ENCODE assay signal across 13 mouse cellular contexts in genomic region chr1:43615948-43616347, GRCm38 (mm10).
A peak's percentile ranks its signal among the peaks of the same experiment; 100 is the strongest.
DNase-seq lines count a peak whose midpoint lies in the region; ATAC-seq and TF ChIP-seq lines count a peak whose summit lies in the region.
"Had no signal": no experiment of that assay in that cellular context is flagged by ENCODE, and none has a peak within 500 bp of the region (broad histone marks: within the 10 kb centered on the region; RNA-seq: fewer than 3 reads in every experiment).

No protein-coding gene starts in this region.

- intact Hi-C loops in left cerebral cortex, postnatal 4 days (cut with DNase I), result no loop called here

- WGBS in embryonic facial prominence, embryonic 14.5 days, result 46% methylated on average over 4 of the region's 4 CpGs
- 53% methylated on average over 4 of the region's 4 CpGs for WGBS in embryonic facial prominence, embryonic 10.5 days
- 51% methylated on average over 4 of the region's 4 CpGs for WGBS in kidney, postnatal 0 days
- 70% methylated on average over 4 of the region's 4 CpGs for WGBS in kidney, embryonic 14.5 days
- 25% methylated on average over 4 of the region's 4 CpGs for WGBS in hindbrain, embryonic 13.5 days

- CTCF ChIA-PET in Patski (lab: Charles Lee), result interaction anchor here (1.2 to 1.3 kb wide), 2 partner anchors 9 to 27 kb away, joined by 3 to 4 read pairs; no protein-coding TSS in a partner anchor

- POLR2A ChIA-PET in Patski (lab: Charles Lee), result no interaction called here

- no peak overlapping the region for H3K4me3 ChIP-seq in embryonic facial prominence, embryonic 14.5 days (ENCODE audit: low read depth, low read length)
- no peak overlapping the region for H3K4me3 ChIP-seq in embryonic facial prominence, embryonic 10.5 days
- no peak overlapping the region for H3K4me3 ChIP-seq in kidney, postnatal 0 days (replicated peaks; ENCODE audit: low read depth, low read length)
- no peak overlapping the region for H3K4me3 ChIP-seq in kidney, embryonic 14.5 days (ENCODE audit: low read length)
- no peak overlapping the region for H3K4me3 ChIP-seq in hindbrain, embryonic 13.5 days
- H3K4me3 ChIP-seq: embryonic facial prominence, embryonic 15.5 days; heart, embryonic 15.5 days had no signal

- in situ Hi-C loops in Patski (cut with MboI; ENCODE audit: low pct_unique_long_range_greater_than_20kb), result no loop called here

- H3K27me3 ChIP-seq in embryonic facial prominence, embryonic 14.5 days (replicated peaks; ENCODE audit: control insufficient read depth, insufficient read depth, low read length), result no peaks in the 10 kb centered on the region
- H3K27me3 ChIP-seq in embryonic facial prominence, embryonic 10.5 days (replicated peaks; ENCODE audit: low read depth, poor library complexity, severe bottlenecking), result no peaks in the 10 kb centered on the region
- no peaks in the 10 kb centered on the region for H3K27me3 ChIP-seq in kidney, postnatal 0 days (ENCODE audit: insufficient read depth, low read length)
- no peaks in the 10 kb centered on the region for H3K27me3 ChIP-seq in kidney, embryonic 14.5 days (ENCODE audit: control insufficient read depth, insufficient read depth, low read length)
- no peaks in the 10 kb centered on the region for H3K27me3 ChIP-seq in Patski
- H3K27me3 ChIP-seq in hindbrain, embryonic 13.5 days, result no peaks in the 10 kb centered on the region
- H3K27me3 ChIP-seq: embryonic facial prominence, embryonic 15.5 days; heart, embryonic 15.5 days had no signal

- H3K36me3 ChIP-seq in embryonic facial prominence, embryonic 14.5 days (ENCODE audit: control insufficient read depth, insufficient read depth, low read length), result no peaks in the 10 kb centered on the region
- H3K36me3 ChIP-seq in embryonic facial prominence, embryonic 10.5 days (replicated peaks), result no peaks in the 10 kb centered on the region
- H3K36me3 ChIP-seq in kidney, postnatal 0 days (ENCODE audit: insufficient read depth, low read length), result no peaks in the 10 kb centered on the region
- no peaks in the 10 kb centered on the region for H3K36me3 ChIP-seq in kidney, embryonic 14.5 days (ENCODE audit: control insufficient read depth, insufficient read depth, low read length)
- no peaks in the 10 kb centered on the region for H3K36me3 ChIP-seq in hindbrain, embryonic 13.5 days
- H3K36me3 ChIP-seq: embryonic facial prominence, embryonic 15.5 days; heart, embryonic 15.5 days had no signal

- H3K9ac ChIP-seq in embryonic facial prominence, embryonic 14.5 days (ENCODE audit: low read depth, low read length), result no peak overlapping the region
- H3K9ac ChIP-seq in kidney, postnatal 0 days (ENCODE audit: low read depth, low read length), result no peak overlapping the region
- H3K9ac ChIP-seq in kidney, embryonic 14.5 days (ENCODE audit: low read depth, low read length), result no peak overlapping the region
- no peak overlapping the region for H3K9ac ChIP-seq in hindbrain, embryonic 13.5 days
- H3K9ac ChIP-seq: embryonic facial prominence, embryonic 15.5 days; heart, embryonic 15.5 days had no signal

- peak; percentile 57 for DNase-seq in embryonic facial prominence, embryonic 14.5 days (ENCODE audit: low spot score)
- DNase-seq in embryonic facial prominence, embryonic 10.5 days (ENCODE audit: low spot score), result no peak
- DNase-seq in kidney, postnatal 0 days (ENCODE audit: low spot score), result no peak
- DNase-seq in Patski (ENCODE audit: low read depth, low spot score), result peak; percentile 39
- no peak for DNase-seq in left cerebral cortex, postnatal 4 days
- no peak for DNase-seq in cerebellum, postnatal 36 days
- DNase-seq: cerebellum, adult 18-20 months; kidney, adult 8-10 months had no signal

- H3K4me1 ChIP-seq in embryonic facial prominence, embryonic 14.5 days (ENCODE audit: control insufficient read depth, insufficient read depth, low read length), result no peaks in the 10 kb centered on the region
- no peaks in the 10 kb centered on the region for H3K4me1 ChIP-seq in embryonic facial prominence, embryonic 10.5 days
- no peaks in the 10 kb centered on the region for H3K4me1 ChIP-seq in kidney, postnatal 0 days (replicated peaks; ENCODE audit: insufficient read depth, low read length)
- no peaks in the 10 kb centered on the region for H3K4me1 ChIP-seq in kidney, embryonic 14.5 days (ENCODE audit: control insufficient read depth, insufficient read depth, low read length)
- 0 out of 2 replicates have a peak, but pooled peaks cover 3% of the 10 kb centered on the region for H3K4me1 ChIP-seq in hindbrain, embryonic 13.5 days (replicated peaks)
- H3K4me1 ChIP-seq: embryonic facial prominence, embryonic 15.5 days; heart, embryonic 15.5 days had no signal

- 0 out of 2 replicates have a peak, but pooled peaks have one; percentile 55 for ATAC-seq in embryonic facial prominence, embryonic 14.5 days (ENCODE audit: low read depth)
- ATAC-seq in kidney, postnatal 0 days (replicated peaks; ENCODE audit: low FRiP score, low read depth), result 0 out of 2 replicates have a peak, but pooled peaks have one; percentile 29
- no peak; the same call in 1 of the 2 replicates for ATAC-seq in kidney, embryonic 14.5 days (ENCODE audit: low FRiP score, low TSS enrichment)
- ATAC-seq in Patski, result no peak
- ATAC-seq in hindbrain, embryonic 13.5 days (ENCODE audit: low FRiP score), result 0 out of 2 replicates have a peak, but pooled peaks have one; percentile 54

- no peaks in the 10 kb centered on the region for H3K9me3 ChIP-seq in embryonic facial prominence, embryonic 14.5 days (ENCODE audit: control insufficient read depth, low read length)
- H3K9me3 ChIP-seq in embryonic facial prominence, embryonic 10.5 days, result no peaks in the 10 kb centered on the region
- H3K9me3 ChIP-seq in kidney, postnatal 0 days (replicated peaks; ENCODE audit: low read length), result no peaks in the 10 kb centered on the region
- no peaks in the 10 kb centered on the region for H3K9me3 ChIP-seq in kidney, embryonic 14.5 days (ENCODE audit: control insufficient read depth, low read length)
- no peaks in the 10 kb centered on the region for H3K9me3 ChIP-seq in hindbrain, embryonic 13.5 days
- H3K9me3 ChIP-seq: embryonic facial prominence, embryonic 15.5 days; heart, embryonic 15.5 days had no signal

- no peak overlapping the region for H3K27ac ChIP-seq in embryonic facial prominence, embryonic 14.5 days (replicated peaks; ENCODE audit: low read depth, low read length)
- H3K27ac ChIP-seq in embryonic facial prominence, embryonic 10.5 days (replicated peaks), result no peak overlapping the region
- no peak overlapping the region for H3K27ac ChIP-seq in kidney, postnatal 0 days
- no peak overlapping the region for H3K27ac ChIP-seq in kidney, embryonic 14.5 days (ENCODE audit: low read depth, low read length)
- H3K27ac ChIP-seq in hindbrain, embryonic 13.5 days, result no peak overlapping the region
- H3K27ac ChIP-seq: embryonic facial prominence, embryonic 15.5 days; heart, embryonic 15.5 days; stomach, postnatal 0 days had no signal

- H3K4me2 ChIP-seq in embryonic facial prominence, embryonic 14.5 days (ENCODE audit: low read depth, low read length), result no peak overlapping the region
- no peak overlapping the region for H3K4me2 ChIP-seq in kidney, postnatal 0 days (ENCODE audit: low read length)
- no peak overlapping the region for H3K4me2 ChIP-seq in kidney, embryonic 14.5 days (replicated peaks; ENCODE audit: low read depth, low read length)
- no peak overlapping the region for H3K4me2 ChIP-seq in hindbrain, embryonic 13.5 days
- H3K4me2 ChIP-seq: embryonic facial prominence, embryonic 15.5 days; heart, embryonic 15.5 days had no signal

- 0 out of 2 replicates have a peak, but pooled peaks have one; percentile 2 for TF ChIP-seq CTCF in kidney, postnatal 0 days (IDR thresholded peaks at IDR 0.05; ENCODE audit: low read depth)
- TF ChIP-seq CTCF in Patski (IDR thresholded peaks at IDR 0.05), result no peak

Comparison
In these comparisons a context has a peak if more than half of its experiments do, and no peak if none do; other contexts are left out.
1. ATAC-seq: peak in embryonic facial prominence, embryonic 14.5 days (single experiment), kidney, postnatal 0 days (single experiment) and hindbrain, embryonic 13.5 days (single experiment); none in kidney, embryonic 14.5 days (single experiment) and Patski (single experiment).
2. DNase-seq: peak in embryonic facial prominence, embryonic 14.5 days (single experiment) and Patski (single experiment); none in embryonic facial prominence, embryonic 10.5 days (single experiment), kidney, postnatal 0 days (single experiment), left cerebral cortex, postnatal 4 days (single experiment) and cerebellum, postnatal 36 days (0 of 2).